Mouse (Mus musculus) yolk sac, embryonic 10.5 days (tissue): ENCODE data around the gene Pde3a.

ENCODE experiments used
- DNase-seq: peaks from one replicate; pipeline ENCODE4 v3.0.0-alpha.2; 2017; ENCODE audit warnings: low spot score

Gene Pde3a

GRCm38 (mm10) chr6:141328071-141328470, 79.0 kb downstream of the Pde3a start:
- DNase-seq: peak; percentile 76

DNA sequence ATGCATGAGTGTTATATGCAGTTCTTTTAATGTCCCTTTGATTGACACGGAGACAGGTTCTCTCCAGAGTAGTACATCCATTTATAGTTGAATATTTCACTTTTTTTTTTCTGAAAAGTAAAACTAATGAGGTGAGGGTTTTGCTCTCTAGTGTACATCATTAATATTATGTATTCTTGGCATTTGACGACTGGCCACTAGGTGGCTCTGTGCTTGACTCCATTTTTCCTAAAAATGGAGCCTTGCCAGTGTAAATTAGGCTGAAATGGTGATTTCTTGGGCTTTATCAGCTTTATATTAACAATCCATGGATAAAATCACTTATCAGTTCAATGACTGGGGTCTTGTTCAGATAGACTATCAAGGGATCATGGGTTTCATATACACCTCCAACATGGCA, 82.4 kb downstream of the Pde3a start:
- no peak for DNase-seq

GRCm38 (mm10) chr6:141332613-141333165, 83.6 kb downstream of the Pde3a start:
- DNase-seq: no peak

DNA sequence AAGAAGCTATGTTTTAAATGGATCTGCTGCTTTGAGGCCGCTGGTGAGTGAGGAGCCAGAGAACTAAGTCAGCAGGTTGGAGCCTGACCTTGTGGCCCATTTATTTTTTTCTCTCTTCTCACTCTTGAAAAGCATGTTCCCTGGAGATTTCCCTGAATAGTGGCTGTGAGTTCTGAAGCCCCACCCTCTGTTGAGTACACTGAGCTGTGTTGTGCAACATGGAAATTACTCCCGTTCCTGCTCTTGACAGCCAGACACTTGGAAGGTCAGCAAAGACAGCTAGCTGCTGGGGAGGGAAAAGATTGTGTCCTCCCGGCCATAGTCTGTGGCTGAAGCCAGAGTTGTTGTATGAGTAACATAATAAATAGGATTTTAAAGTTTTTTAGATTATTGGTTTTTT, 84.2 kb downstream of the Pde3a start:
- DNase-seq: peak; percentile 80

DNA sequence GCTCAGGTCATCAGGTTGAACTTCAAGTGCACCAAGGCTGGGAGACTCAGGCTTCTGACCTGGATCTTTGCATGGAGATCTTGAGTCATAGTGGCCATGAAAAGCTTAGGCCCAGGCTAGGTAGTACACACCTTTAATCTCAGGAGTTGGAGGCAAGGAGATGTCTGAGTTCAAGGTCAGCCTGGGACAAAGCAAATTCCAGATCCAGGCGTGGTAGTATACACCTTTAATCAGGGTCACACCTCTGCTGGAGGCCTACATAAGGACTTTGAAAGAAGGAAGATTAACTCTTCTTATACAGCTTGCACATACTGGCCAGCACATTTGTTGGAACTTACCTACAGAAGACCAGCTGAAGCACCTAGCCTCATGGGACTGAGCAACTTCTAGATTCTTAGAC, 86.8 kb downstream of the Pde3a start:
- no peak for DNase-seq

- DNase-seq: peak; percentile 60
Measured at GRCm38 (mm10) chr6:141336438-141336837, 87.4 kb downstream of the Pde3a start.

DNA sequence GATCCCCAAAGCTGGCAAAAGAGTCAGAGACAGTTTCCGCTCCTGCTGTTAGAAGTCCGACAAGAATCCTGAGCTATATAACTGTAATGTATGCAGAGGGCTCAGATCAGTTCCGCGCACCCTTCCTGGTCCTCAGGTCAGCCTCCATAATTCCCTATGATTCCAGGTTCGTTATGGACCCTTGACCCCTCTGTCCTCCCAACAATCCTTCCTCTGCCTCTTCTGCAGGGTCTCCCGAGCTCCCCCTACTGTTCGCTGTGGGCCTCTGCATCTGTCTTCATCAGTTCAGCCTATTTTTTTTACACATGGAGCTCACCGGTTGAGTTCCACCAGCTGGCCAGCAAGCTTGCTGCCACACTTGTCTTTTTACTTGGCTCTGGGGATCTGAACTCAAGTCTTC, 88.6 kb downstream of the Pde3a start:
- peak; percentile 38 for DNase-seq

GRCm38 (mm10) chr6:141341385-141341784, 92.3 kb downstream of the Pde3a start:
- DNase-seq: no peak

- DNase-seq: peak; percentile 70
Measured at GRCm38 (mm10) chr6:141347870-141348269, 98.8 kb downstream of the Pde3a start.

GRCm38 (mm10) chr6:141348542-141348941, 99.5 kb downstream of the Pde3a start:
- no peak for DNase-seq

- no peak for DNase-seq
Measured at GRCm38 (mm10) chr6:141350261-141350660, 101.2 kb downstream of the Pde3a start.

DNA sequence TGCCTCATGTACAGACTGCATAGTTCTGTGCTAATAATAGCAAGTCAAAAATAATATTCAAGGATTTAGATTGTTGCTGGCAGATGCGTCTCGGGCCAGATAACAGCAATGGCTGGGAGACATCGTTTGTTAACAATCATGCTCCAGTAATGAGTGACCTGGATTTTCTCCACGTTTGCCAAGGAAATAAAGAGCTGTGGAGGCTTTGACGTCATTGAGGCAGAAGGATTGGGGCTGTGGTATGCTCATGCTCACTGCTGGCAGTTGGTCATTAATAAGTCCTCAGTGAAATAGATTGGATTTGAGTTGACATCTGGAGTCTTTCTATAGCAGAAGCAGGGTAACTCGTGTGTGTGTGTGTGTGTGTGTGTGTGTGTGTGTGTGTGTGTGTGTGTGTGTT, 103.2 kb downstream of the Pde3a start:
- no peak for DNase-seq

DNA sequence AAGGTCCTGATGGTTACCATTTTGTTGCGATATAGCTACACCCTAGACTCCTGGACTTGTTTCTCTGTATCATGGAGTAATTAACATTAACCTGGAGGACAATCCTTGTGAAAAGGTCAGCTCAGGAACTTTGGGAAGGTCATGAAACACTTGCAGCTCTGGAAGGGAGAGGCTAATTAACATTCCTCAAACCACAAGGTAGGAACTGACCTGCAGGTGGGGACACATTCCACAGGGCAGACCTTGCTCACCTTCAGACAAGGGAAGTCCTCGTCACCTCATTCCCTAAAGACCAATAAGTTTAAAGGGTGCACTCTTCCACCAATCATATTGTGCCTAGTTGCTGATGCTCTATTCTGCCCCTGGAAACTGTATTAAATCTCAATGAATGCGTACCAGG, 114.6 kb downstream of the Pde3a start:
- no peak for DNase-seq

- no peak for DNase-seq
Measured at GRCm38 (mm10) chr6:141367037-141367436, 118.0 kb downstream of the Pde3a start.

DNA sequence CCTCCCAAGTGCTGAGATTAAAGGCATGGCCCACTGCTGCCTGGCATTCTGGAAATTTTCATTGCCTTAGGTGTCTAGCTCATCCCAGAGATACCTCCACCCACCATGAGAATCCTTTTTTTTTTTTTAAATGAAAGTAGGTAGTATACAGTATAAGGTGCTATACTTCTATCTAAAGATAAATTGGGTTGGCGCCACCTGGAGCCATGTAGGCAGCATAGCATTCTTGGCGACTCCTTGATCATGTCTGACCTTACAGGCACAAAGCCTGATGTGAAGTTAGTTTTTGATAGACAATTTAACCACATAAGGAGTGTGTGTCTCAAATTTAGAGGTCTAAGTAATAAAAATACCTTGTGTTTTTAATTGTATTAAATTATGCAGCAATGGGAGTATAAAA, 123.6 kb downstream of the Pde3a start:
- no peak for DNase-seq

GRCm38 (mm10) chr6:141374469-141375057, 125.5 kb downstream of the Pde3a start:
- DNase-seq: no peak

- no peak for DNase-seq
Measured at GRCm38 (mm10) chr6:141375155-141375554, 126.1 kb downstream of the Pde3a start.

DNA sequence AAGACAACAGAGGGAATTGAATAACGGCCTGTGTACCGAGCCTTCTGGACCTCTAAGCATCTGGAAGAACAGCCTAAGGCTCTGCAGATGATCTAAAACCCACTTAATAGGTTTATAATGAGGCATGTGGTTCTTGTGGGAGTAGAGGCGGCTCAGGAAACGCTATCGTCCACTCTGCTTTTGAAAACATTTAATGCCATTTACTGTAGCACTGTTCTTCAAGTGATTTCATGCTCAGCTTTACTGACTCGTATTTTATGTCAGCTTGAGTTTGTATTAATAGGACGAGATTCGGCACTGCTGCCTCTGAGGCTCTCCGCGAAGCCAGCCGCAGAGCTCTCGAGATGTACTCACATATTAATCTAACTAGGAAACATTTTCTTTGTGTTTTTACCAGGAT, 131.9 kb downstream of the Pde3a start:
- DNase-seq: no peak

DNA sequence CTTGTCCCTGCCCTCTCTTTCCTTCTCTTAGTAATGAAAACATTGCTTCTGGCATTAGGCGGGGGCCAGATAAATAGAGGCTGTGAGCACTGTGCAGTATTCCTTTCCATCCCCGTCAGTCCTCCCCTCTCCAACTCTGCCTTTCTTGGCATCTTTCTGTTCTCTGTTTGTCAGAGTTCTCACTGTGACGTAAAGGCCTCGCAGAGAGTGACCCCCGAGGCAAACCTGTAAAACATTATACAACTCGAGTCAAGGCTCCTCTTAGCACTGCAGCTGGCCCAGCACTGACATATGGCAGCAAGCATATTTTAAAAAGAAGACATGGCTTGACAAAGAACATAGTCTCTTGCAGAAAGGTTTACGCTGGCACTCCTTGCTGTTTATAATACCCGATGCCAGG, 132.4 kb downstream of the Pde3a start:
- DNase-seq: peak; percentile 55

GRCm38 (mm10) chr6:141381881-141382370, 132.9 kb downstream of the Pde3a start:
- DNase-seq: no peak

GRCm38 (mm10) chr6:141388104-141388503, 139.0 kb downstream of the Pde3a start:
- DNase-seq: no peak

DNA sequence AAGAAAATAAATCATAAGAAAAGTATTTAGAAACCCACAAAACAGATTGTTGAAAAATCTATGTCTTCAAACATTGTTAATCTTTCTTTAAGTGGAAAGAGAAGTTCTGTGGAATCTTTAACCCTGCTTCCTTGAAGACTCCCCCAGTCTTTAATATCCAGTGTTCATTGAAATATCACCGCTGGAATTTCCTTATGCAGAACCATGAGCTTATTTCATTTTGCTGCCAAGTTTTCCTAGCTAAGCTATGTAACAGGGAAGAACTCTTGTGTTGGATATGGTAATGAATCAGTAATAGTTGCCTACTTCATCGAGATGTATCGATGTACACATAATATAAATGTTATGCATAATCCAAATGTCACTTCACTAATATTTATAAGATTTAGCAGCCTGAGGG, 146.9 kb downstream of the Pde3a start:
- no peak for DNase-seq

DNA sequence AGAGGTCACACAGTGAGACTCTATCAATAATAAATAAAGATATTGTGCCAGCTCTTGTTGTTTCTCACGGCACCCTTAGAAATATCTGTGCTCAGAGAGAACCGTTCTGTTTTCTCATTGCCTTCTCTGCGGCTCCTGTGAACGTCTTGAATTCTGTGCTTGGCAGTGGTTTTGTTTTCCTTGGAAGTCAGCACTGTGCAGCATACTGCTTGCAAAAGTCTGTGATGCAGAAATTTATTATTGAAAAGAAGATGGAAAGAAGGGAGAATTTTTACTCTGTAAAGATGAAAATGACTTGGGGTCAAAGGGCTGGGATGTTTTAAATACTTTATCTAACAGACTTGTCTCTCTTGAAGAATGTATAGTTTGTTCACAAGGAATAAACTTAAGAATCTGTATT, 150.3 kb downstream of the Pde3a start:
- DNase-seq: no peak

DNA sequence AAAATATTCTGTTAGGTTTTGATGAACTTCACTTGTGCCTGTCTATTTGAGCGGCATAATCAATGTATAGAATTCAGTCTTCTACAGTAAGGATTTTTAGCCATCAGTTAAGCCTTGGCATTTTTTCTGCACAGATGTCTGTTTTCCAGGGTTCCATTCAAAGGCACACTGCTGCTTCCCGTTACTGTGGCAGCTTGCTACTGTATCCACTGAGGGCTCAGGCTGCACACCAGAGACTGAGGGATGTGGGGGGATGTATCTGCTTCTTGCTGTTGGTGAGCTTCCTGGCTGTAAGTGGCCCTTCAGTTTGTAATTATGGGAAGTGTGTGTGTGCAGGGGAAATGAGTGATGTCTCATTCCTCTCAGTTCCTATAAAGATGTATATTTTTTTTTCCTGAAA, 154.9 kb downstream of the Pde3a start:
- DNase-seq: no peak
